Mouse (Mus musculus) CH12.LX (cell line): ENCODE results near the gene Reck. TPM values are rescaled to one million over a fixed set of nuclear protein-coding genes. Genes with fewer than 3 reads are reported as not detected.

Experiments used
- DNase-seq: peaks from one replicate; pipeline ENCODE4 v3.0.0-alpha.2; 2013; ENCODE audit errors: extremely low read depth
- H3K27ac ChIP-seq: 2 replicates; pipeline ENCODE4 v1.5.1; 2012; ENCODE audit warnings: low read depth, mild to moderate bottlenecking, control low read depth, moderate library complexity; ENCODE audit not compliant: insufficient read depth
- H3K27me3 ChIP-seq: replicated peaks from 2 replicates; pipeline ENCODE3; 2012; ENCODE audit warnings: inconsistent platforms
- H3K36me3 ChIP-seq, 2 experiments: replicated peaks in 1 of 2; 2 replicates each; pipeline versions ENCODE3 to v1.6.1; 2012; ENCODE audit warnings: inconsistent platforms in 1 of 2, low read length in 1 of 2, mild to moderate bottlenecking in 1 of 2, mixed read lengths in 1 of 2, moderate library complexity in 1 of 2; ENCODE audit not compliant: control insufficient read depth in 1 of 2, insufficient read depth in 1 of 2
- H3K4me1 ChIP-seq, 2 experiments: 2 replicates each; pipeline ENCODE4 v1.6.1; 2012; ENCODE audit warnings: inconsistent platforms in 1 of 2, moderate library complexity in 1 of 2; ENCODE audit not compliant: insufficient read depth in 2 of 2, control insufficient read depth in 1 of 2
- H3K4me2 ChIP-seq: 2 replicates; pipeline ENCODE4 v1.6.1; 2012; ENCODE audit warnings: low read depth, mild to moderate bottlenecking, control low read depth; ENCODE audit not compliant: poor library complexity, insufficient read depth, severe bottlenecking
- H3K4me3 ChIP-seq, 3 experiments: fragments of 150-350 bp in 1 of 3; sonication (generic) in 1 of 3; replicated peaks in 1 of 3; 2 replicates each; pipeline versions ENCODE3 to v1.5.1; 2011 to 2012; ENCODE audit warnings: low read depth in 2 of 3, low read length in 2 of 3, mild to moderate bottlenecking in 2 of 3, moderate library complexity in 2 of 3, control low read depth in 1 of 3, improper control_type of control experiment in 1 of 3, inconsistent platforms in 1 of 3, mixed read lengths in 1 of 3; ENCODE audit not compliant: poor library complexity in 1 of 3
- H3K79me2 ChIP-seq: replicated peaks from 2 replicates; pipeline ENCODE4 v1.6.1; 2012; ENCODE audit warnings: mild to moderate bottlenecking, moderate library complexity; ENCODE audit not compliant: control insufficient read depth, poor library complexity, insufficient read depth, severe bottlenecking; ENCODE audit errors: extremely low read depth
- H3K9ac ChIP-seq: 2 replicates; pipeline ENCODE4 v1.6.1; 2012; ENCODE audit warnings: low read depth, mild to moderate bottlenecking, control low read depth, moderate library complexity; ENCODE audit not compliant: insufficient read depth
- H3K9me3 ChIP-seq: replicated peaks from 2 replicates; pipeline ENCODE3; 2012; ENCODE audit warnings: low read length, inconsistent platforms, mixed read lengths
- BHLHE40 ChIP-seq: IDR thresholded peaks from 2 replicates; pipeline ENCODE4 v1.6.1; 2011; ENCODE audit warnings: mild to moderate bottlenecking, low read depth, low read length, improper control_type of control experiment
- CTCF ChIP-seq, 2 experiments: IDR thresholded peaks in 1 of 2; conservative IDR thresholded peaks in 1 of 2; 2 replicates each; pipeline ENCODE4 v1.5.1; 2011 to 2012; ENCODE audit warnings: low read depth in 2 of 2, low read length in 2 of 2, improper control_type of control experiment in 1 of 2, inconsistent platforms in 1 of 2, mild to moderate bottlenecking in 1 of 2, moderate library complexity in 1 of 2
- HCFC1 ChIP-seq: IDR thresholded peaks from 2 replicates; pipeline ENCODE4 v1.6.1; 2012; ENCODE audit warnings: low read depth, mild to moderate bottlenecking, inconsistent platforms, low read length, improper control_type of control experiment
- IRF4 ChIP-seq: IDR thresholded peaks from 2 replicates; pipeline ENCODE4 v1.6.1; 2014; ENCODE audit warnings: low read depth, mild to moderate bottlenecking, inconsistent platforms, low read length, improper control_type of control experiment
- JUND ChIP-seq: conservative IDR thresholded peaks from 2 replicates; pipeline ENCODE4 v1.6.1; 2011; ENCODE audit warnings: low read depth, low read length, improper control_type of control experiment
- MAX ChIP-seq: IDR thresholded peaks from 2 replicates; pipeline ENCODE4 v1.6.1; 2011; ENCODE audit warnings: low read length, improper control_type of control experiment
- MEF2A ChIP-seq: IDR thresholded peaks from 2 replicates; pipeline ENCODE4 v1.6.1; 2014; ENCODE audit warnings: low read depth, mild to moderate bottlenecking, inconsistent platforms, low read length, improper control_type of control experiment, borderline replicate concordance
- MXI1 ChIP-seq: IDR thresholded peaks from 2 replicates; pipeline ENCODE4 v1.6.1; 2011; ENCODE audit warnings: mild to moderate bottlenecking, low read depth, low read length, improper control_type of control experiment
- MYC ChIP-seq: IDR thresholded peaks from 2 replicates; pipeline ENCODE4 v1.6.1; 2011; ENCODE audit warnings: low read depth, mild to moderate bottlenecking, improper control_type of control experiment, low read length
- NELFE ChIP-seq: IDR thresholded peaks from 2 replicates; pipeline ENCODE4 v1.6.1; 2011; ENCODE audit warnings: low read depth, low read length, improper control_type of control experiment
- NRF1 ChIP-seq: IDR thresholded peaks from 2 replicates; pipeline ENCODE4 v1.6.1; 2014; ENCODE audit warnings: low read depth, mild to moderate bottlenecking, inconsistent platforms, low read length, improper control_type of control experiment, moderate library complexity
- PAX5 ChIP-seq: IDR thresholded peaks from 2 replicates; pipeline ENCODE4 v1.6.1; 2012; ENCODE audit warnings: low read length, inconsistent platforms, mixed read lengths
- POLR2A ChIP-seq: IDR thresholded peaks from 2 replicates; pipeline ENCODE4 v1.6.1; 2011; ENCODE audit warnings: low read depth, mild to moderate bottlenecking, improper control_type of control experiment, low read length
- RAD21 ChIP-seq: IDR thresholded peaks from 2 replicates; pipeline ENCODE4 v1.6.1; 2011; ENCODE audit warnings: low read depth, mild to moderate bottlenecking, low read length, improper control_type of control experiment, moderate library complexity
- SMC3 ChIP-seq: IDR thresholded peaks from 2 replicates; pipeline ENCODE4 v1.6.1; 2011; ENCODE audit warnings: low read depth, low read length, improper control_type of control experiment
- TBP ChIP-seq: conservative IDR thresholded peaks from 2 replicates; pipeline ENCODE4 v1.6.1; 2011; ENCODE audit warnings: low read depth, low read length, improper control_type of control experiment
- TCF12 ChIP-seq: IDR thresholded peaks from 2 replicates; pipeline ENCODE4 v1.6.1; 2014; ENCODE audit warnings: low read depth, mild to moderate bottlenecking, inconsistent platforms, low read length, improper control_type of control experiment
- UBTF ChIP-seq: IDR thresholded peaks from 2 replicates; pipeline ENCODE4 v1.6.1; 2012; ENCODE audit warnings: low read depth, mild to moderate bottlenecking, inconsistent platforms, low read length, improper control_type of control experiment, moderate library complexity
- USF1 ChIP-seq: IDR thresholded peaks from 2 replicates; pipeline ENCODE4 v1.6.1; 2014; ENCODE audit warnings: low read depth, mild to moderate bottlenecking, inconsistent platforms, low read length, improper control_type of control experiment
- ZC3H11A ChIP-seq: IDR thresholded peaks from 2 replicates; pipeline ENCODE4 v1.6.1; 2012; ENCODE audit warnings: low read depth, mild to moderate bottlenecking, inconsistent platforms, low read length, improper control_type of control experiment
- ZKSCAN1 ChIP-seq: IDR thresholded peaks from 2 replicates; pipeline ENCODE4 v1.6.1; 2012; ENCODE audit warnings: low read depth, inconsistent platforms, low read length, improper control_type of control experiment, borderline replicate concordance
- ZNF384 ChIP-seq: IDR thresholded peaks from 2 replicates; pipeline ENCODE4 v1.6.1; 2012; ENCODE audit warnings: low read depth, low read length, improper control_type of control experiment, inconsistent platforms
- dilution Hi-C: fragments of 300-500 bp; cut with MboI; formaldehyde crosslinking; loops from 2 replicates; pipeline ENCODE4 v1.14.3; 2020; ENCODE audit warnings: low sequenced_read_pairs; ENCODE audit not compliant: extremely low pct_unique_long_range_greater_than_20kb, extremely low pct_ligation_motif_present
- in situ Hi-C: fragments of 300-500 bp; cut with MboI; formaldehyde crosslinking; loops from 3 replicates; pipeline ENCODE4 v1.14.3; 2019; ENCODE audit warnings: low sequenced_read_pairs, low pct_ligation_motif_present, low pct_unique_long_range_greater_than_20kb, mixed read lengths
- polyA plus RNA-seq: library from polyadenylated mRNA; unstranded; fragments of >175 nt; gene quantifications from 2 replicates; pipeline ENCODE4 v1.2.1, GENCODE M21; 2012; ENCODE audit warnings: low read depth; ENCODE audit not compliant: insufficient read length
- total RNA-seq, 2 experiments: library from RNA; depleted of rRNA; stranded (reverse); fragments of 300-350 nt in 1 of 2; fragments of >200 nt in 1 of 2; gene quantifications; 2 replicates each; pipeline ENCODE4 v1.2.3; 2012 to 2014

The Reck gene
- total and polyA plus RNA-seq, 3 experiments: 0.44 to 1.8 (median 0.68) TPM

GRCm38 (mm10) chr4:43982053-43982732, 106.9 kb downstream of the Reck start:
- peaks cover 10 to 52% of the 10 kb centered on the region in 2 experiments; a peak in 3 of 4 replicates for H3K4me1 ChIP-seq
- no peaks in the 10 kb centered on the region for H3K27me3 ChIP-seq
- no peak overlapping the region for H3K27ac ChIP-seq
- peak overlapping the region in 1 of 3 experiments; percentile 29 for H3K4me3 ChIP-seq
- no peaks in the 10 kb centered on the region for H3K9me3 ChIP-seq
- peak overlapping the region; percentile 35; the same call in 1 of the 2 replicates for H3K4me2 ChIP-seq
- peaks cover 15 to 31% of the 10 kb centered on the region in 2 experiments for H3K36me3 ChIP-seq
- peak overlapping the region; percentile 35 for H3K9ac ChIP-seq
- TF ChIP-seq MXI1 (0 out of 2 replicates have a peak, but pooled peaks have one; percentile 62), TCF12 (peak; percentile 42; the same call in 1 of the 2 replicates), MEF2A (peak; percentile 54; the same call in 1 of the 2 replicates), MAX (peak; percentile 86), SMC3 (peak; percentile 98), JUND (no peak), CTCF (conservative IDR thresholded peaks at IDR 0.05 in 1 of 2, IDR thresholded peaks at IDR 0.05 in 1 of 2; ENCODE audit: low read depth in 2 of 2, low read length in 2 of 2) (peak; percentile 27 to 99; a peak in 3 of 4 replicates), POLR2A (peak; percentile 61), IRF4 (peak; percentile 43; the same call in 1 of the 2 replicates), BHLHE40 (0 out of 2 replicates have a peak, but pooled peaks have one; percentile 25), RAD21 (peak; percentile 100), ZC3H11A (peak; percentile 97), NELFE (peak; percentile 37; the same call in 1 of the 2 replicates), NRF1 (peak; percentile 30; the same call in 1 of the 2 replicates), PAX5 (no peak), ZKSCAN1 (no peak), MYC (peak; percentile 87), USF1 (no peak)
- no peaks in the 10 kb centered on the region for H3K79me2 ChIP-seq
- DNase-seq: peak; percentile 93
- in situ Hi-C loops (loop anchor here (5.0 to 25.0 kb wide), 2 partner anchors 55 to 245 kb away; partner anchors contain the start of genes Hrct1 and Spaar), dilution Hi-C loops (no loop called here)

DNA sequence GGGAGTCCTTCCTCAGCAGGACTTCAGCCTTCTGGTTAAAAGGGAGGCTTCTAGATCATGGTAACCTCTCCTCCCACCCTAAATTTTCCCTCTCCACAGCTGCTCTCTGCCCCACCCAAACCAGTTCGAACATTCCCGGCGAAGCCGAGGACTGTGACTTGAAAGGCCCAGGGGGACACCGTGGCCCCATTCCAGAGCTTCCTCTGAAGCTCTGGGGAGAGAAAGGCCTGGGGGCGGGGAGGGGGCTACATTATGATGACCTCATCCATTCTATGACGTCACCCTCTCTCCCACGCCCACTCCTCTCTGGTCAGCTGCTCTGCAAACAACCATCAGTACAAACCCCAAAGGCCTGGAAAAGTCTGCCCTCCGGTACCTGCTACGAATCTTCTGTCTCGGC, 107.9 kb downstream of the Reck start, which contains the start of gene Ccin:
Gene Ccin, plus strand, starts transcription at position 303 of the 400 bp plus-strand sequence.
- in situ Hi-C loops: loop anchor here (5.0 to 25.0 kb wide), 2 partner anchors 56 to 246 kb away; partner anchors contain the start of genes Hrct1 and Spaar
- TF ChIP-seq TBP (no peak), UBTF (no peak), ZNF384 (no peak), HCFC1 (no peak)
- H3K9me3 ChIP-seq: no peaks in the 10 kb centered on the region
- H3K4me2 ChIP-seq: peak within 1 kb of the TSS; percentile 35; the same call in 1 of the 2 replicates
- peaks cover 8 to 22% of the 10 kb centered on the region in 2 experiments for H3K36me3 ChIP-seq
- H3K4me1 ChIP-seq: peaks cover 10 to 42% of the 10 kb centered on the region in 2 experiments; a peak in 3 of 4 replicates
- no peak within 1 kb of the TSS for H3K4me3 ChIP-seq
- H3K79me2 ChIP-seq: no peaks in the 10 kb centered on the region
- H3K27ac ChIP-seq: no peak within 1 kb of the TSS
- H3K9ac ChIP-seq: peak within 1 kb of the TSS; percentile 35
- DNase-seq: no peak
- dilution Hi-C loops: no loop called here
- H3K27me3 ChIP-seq: no peaks in the 10 kb centered on the region
